Mouse (Mus musculus): Measurements from ENCODE around the gene Pde11a.
A peak's percentile ranks its signal among the peaks of the same experiment; 100 is the strongest.

The Pde11a gene

GRCm38 (mm10) chr2:76320336-76320735, 18.2 kb downstream of the Pde11a start:
- no peak for DNase-seq (ENCODE audit: low spot score in 2 of 2)

DNA sequence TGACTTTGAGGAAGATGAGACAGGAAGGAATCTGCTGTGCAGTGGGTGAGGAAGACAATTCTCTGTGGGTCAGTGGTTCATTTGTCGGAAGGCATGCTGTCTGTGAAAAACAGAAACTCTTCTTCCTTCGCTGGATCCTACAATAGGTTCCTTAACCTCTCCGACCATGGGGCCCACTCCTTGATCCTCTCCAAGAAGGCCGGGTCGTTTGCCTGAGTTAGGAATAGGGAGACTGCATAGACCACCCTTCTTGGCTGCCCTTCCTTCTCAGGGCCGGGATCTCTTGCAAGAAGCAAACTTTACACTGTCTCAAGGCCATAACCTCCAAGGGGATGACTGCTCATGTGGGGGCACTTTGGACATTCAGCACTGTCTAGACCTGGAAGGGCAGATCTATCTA, 19.3 kb downstream of the Pde11a start:
- DNase-seq (ENCODE audit: low spot score in 2 of 2), result no peak

DNA sequence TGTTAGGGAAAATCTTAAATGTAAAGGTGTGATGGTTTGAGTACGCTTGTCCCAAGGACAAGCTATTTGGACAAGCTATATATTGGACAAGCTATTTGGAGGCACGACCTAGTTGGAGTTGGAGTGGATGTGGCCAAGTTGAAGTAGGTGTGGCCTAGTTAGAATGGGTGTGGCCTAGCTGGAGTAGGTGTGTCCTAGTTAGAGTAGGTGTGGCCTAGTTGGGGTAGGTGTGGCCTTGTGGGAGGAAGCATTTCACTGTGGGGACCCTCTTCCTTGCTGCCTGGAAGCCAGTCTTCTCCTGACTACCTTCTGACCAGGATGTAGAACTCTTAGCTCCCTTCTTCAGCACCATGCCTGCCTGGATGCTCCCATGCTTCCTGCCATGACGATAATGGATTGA, 50.9 kb downstream of the Pde11a start:
- no peak for DNase-seq (ENCODE audit: low spot score in 2 of 2)

DNA sequence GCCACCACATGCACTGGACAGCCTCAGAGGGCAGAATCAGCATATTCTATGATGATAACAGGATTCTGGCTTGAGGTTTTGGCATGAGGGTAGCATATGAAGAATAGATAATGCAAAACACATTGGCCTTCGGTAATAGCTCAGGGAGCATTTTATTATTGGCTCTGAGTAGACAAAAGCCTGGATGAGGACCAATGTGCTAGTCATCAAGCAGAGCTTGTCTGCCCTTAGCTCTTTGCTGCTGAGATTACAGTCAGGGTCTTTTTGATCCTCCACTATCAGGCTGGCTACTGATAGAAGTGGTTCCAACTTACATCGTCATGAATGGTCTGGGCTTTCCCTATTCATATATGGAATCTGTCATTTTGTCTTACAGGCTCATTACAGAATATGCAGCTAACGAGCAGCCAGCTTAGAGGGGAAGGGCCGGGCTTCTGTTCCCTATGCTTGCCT, 52.3 kb downstream of the Pde11a start:
- DNase-seq (ENCODE audit: low spot score in 2 of 2), result no peak

GRCm38 (mm10) chr2:76285150-76285549, 53.4 kb downstream of the Pde11a start:
- DNase-seq (ENCODE audit: low spot score in 2 of 2), result no peak

GRCm38 (mm10) chr2:76283378-76284132, 55.0 kb downstream of the Pde11a start:
- DNase-seq (ENCODE audit: low spot score in 2 of 2), result peak in 1 of 2 experiments; percentile 23

GRCm38 (mm10) chr2:76269494-76269893, 69.1 kb downstream of the Pde11a start:
- DNase-seq (ENCODE audit: low spot score in 2 of 2), result no peak

- no peak for DNase-seq (ENCODE audit: low spot score in 2 of 2)
Observed at GRCm38 (mm10) chr2:76267335-76267734, 71.2 kb downstream of the Pde11a start.

DNA sequence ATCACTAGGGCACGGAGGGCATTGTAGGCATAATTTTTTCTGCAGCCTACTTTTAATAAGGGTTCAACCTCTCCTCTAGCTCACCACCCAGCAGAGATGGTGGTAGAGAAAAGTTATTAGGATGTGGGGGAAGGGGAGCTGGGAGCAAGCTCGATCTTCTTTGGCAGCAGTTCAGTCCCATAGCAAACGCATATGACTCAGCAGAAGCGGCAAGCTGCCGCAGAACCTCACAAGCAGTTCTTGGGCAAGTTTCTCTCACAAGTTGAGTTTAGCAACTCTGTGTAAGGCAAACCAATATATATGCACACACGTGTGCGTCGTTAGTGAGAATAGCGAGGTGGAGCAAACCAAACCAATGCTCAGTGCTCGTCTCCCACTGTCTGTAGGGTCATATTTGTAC, 72.0 kb downstream of the Pde11a start:
- no peak for DNase-seq (ENCODE audit: low spot score in 2 of 2)

DNA sequence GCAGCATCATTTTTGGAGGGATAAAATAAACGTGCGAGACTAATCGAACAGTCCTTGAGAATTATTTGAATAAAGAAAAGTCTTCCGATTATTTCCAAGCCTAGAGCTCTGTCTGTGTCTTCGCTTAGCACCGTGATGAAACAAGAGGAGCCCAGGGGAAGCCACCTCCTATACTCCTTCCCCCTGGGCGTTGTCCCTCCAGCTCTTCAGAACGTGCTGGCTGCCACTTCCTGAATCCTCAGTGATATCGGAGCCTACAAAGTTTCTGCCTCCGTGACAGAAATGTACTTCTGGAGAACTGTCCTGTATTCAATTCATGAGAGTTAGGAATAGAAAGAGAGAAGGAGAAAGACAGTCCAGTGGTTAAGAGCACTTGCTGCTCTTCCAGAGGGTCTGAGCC, 74.3 kb downstream of the Pde11a start:
- DNase-seq (ENCODE audit: low spot score in 2 of 2), result no peak

- DNase-seq (ENCODE audit: low spot score in 2 of 2), result no peak
Observed at GRCm38 (mm10) chr2:76262661-76263060, 75.9 kb downstream of the Pde11a start.

- peak in 1 of 2 experiments; percentile 69 for DNase-seq (ENCODE audit: low spot score in 2 of 2)
Observed at GRCm38 (mm10) chr2:76254833-76255232, 83.7 kb downstream of the Pde11a start.

DNA sequence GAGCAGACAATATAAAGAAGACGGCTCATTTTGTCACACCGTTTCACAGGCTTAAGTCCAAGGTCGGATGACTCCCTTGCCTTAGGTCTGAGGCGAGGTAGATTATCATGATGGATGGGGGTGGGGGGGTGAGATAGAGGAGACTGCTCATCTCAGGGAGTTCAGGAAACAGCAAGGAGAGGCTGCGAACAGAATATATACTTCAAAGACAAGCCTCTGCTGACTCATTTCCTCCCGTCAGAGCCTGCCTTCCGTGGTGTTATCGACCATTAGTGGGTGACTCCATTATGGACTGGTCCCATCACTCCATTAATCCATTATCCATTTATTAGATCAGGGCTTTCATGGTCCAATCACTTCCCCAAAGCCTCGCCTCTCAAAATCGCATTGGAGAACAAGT, 87.2 kb downstream of the Pde11a start:
- DNase-seq (ENCODE audit: low spot score in 2 of 2), result no peak

DNA sequence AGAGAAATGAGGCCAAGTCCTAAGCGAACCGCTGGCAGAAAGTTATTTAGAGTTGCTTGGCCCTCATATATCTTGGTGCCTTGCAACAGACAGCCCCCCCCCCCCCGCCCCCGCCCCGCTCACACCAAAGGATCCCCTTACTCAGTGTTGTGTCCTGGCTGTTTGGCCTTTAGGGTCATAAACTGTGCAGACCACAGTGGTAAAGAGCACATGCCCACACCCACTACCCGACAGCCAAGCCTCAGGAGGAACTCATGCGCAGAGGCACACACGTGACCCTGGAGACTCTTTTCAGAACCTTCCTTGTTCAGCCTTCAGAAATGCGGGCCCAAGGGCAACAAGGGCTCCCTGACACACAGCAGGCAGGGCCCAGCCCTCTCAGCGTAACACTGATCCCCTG, 90.3 kb downstream of the Pde11a start:
- no peak for DNase-seq (ENCODE audit: low spot score in 2 of 2)

DNA sequence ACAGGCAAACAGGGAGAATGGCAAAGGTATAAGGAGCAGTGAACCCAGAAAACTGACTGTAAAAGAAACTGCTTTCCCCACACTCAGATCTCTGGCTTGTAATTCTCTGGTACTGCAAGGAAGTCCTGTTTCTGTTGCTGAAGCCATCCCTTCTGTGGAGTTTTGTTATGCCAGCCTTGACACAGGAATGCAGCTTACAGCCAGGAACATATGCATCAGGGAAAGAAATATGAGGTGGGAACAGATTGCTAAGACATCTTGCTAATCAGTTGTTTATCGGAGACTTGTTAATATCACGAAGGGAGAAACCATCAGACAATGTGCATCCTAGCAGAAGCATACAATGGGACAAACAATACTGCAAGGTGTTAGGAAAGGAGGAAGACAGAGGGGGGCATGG, 99.4 kb downstream of the Pde11a start:
- no peak for DNase-seq (ENCODE audit: low spot score in 2 of 2)

DNA sequence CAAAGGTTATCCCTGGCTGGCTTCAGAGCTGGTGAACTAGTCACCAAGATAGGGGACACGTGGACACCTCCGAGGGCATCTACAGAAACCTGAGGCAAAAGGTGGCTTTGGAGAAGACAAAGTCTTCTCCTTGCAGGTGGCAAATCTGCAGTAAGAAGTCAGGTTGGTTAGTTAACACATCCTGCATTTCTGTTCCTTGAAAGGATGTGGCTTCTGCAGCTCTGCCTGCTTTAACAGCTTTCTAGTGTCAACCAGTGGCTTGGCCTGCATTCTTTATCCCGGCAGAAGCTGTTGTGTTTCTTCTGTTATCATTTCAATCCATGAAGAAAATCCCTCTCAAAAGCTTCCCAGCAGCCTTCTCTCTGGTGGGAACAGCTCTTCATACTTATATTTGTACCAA, 100.1 kb downstream of the Pde11a start:
- no peak for DNase-seq (ENCODE audit: low spot score in 2 of 2)

- DNase-seq (ENCODE audit: low spot score in 2 of 2), result no peak
Observed at GRCm38 (mm10) chr2:76237638-76238420, 100.7 kb downstream of the Pde11a start.

DNA sequence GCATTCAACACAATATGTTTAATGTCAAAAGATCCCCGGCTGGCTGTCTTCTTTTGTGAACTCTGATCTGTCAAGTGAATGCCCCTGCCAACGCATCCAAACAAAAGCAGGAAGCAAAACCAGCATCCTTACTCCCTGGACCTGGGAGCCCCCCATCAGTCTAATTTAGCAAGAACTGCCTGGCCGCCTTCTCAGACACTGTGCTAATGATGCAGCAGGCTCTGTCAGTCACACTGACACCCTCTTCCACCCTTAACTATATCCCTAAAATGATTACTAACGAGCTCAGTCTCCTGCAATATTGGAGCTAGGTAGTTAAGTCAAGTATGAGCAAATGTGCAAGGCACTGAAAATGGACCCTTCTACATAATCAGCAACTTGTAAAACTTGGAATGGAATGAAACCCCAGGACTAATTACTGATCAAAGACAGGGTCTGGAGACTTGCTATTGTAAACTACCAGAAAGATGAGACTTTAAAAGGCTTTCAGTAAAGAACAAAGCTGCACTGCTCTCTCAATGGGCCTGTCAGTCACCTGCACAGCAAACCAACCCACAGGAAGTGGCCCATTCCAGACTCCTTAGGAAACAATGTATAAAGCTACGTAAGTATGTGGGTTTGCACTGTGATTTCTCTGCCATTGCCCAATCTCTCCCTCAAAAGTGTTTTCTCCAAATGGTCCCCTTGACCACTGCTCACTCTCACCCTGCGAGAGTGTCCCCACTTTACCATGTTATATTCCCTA, 118.0 kb downstream of the Pde11a start:
- DNase-seq (ENCODE audit: low spot score in 2 of 2), result no peak

- DNase-seq (ENCODE audit: low spot score in 2 of 2), result no peak
Observed at GRCm38 (mm10) chr2:76219540-76219939, 119.0 kb downstream of the Pde11a start.

GRCm38 (mm10) chr2:76216146-76216545, 122.4 kb downstream of the Pde11a start:
- DNase-seq (ENCODE audit: low spot score in 2 of 2), result peak in 1 of 2 experiments; percentile 64

GRCm38 (mm10) chr2:76215219-76215618, 123.4 kb downstream of the Pde11a start:
- no peak for DNase-seq (ENCODE audit: low spot score in 2 of 2)

GRCm38 (mm10) chr2:76185126-76185525, 153.4 kb downstream of the Pde11a start:
- DNase-seq (ENCODE audit: low spot score in 2 of 2), result no peak
